8 mouse cellular contexts compared by ENCODE assay signal in the genomic region with DNA sequence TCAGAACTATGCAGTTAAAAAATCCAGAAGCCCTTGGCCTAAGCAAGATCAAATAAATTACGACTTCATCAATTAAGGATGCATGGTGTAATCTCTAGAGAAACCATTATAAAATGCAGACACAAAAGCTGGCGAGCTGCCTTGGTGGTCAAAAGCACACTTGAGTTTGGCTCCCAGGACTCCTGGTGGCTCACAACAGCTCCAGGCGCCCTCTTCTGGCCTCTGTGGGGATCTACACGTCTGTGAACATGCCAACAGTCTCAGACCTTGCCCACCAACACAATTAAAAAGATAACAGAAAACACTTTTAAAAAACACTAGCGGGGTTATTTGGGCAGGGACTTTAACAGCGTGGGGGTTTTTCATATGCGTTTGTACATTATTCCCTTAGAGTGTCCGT. TPM values are rescaled to one million over a fixed set of nuclear protein-coding genes. Genes with fewer than 3 reads are reported as not detected.
DNase-seq lines count a peak whose midpoint lies in the region; ATAC-seq and TF ChIP-seq lines count a peak whose summit lies in the region.

No protein-coding gene starts in this region.

- peak; percentile 82 for TF ChIP-seq CTCF in ES-Bruce4 (IDR thresholded peaks at IDR 0.05; ENCODE audit: low read depth, low read length)
- peak; percentile 90 for TF ChIP-seq CTCF in liver, adult 2 months (IDR thresholded peaks at IDR 0.05; ENCODE audit: low read depth, low read length)

- ATAC-seq in kidney, embryonic 16.5 days (ENCODE audit: low FRiP score, low TSS enrichment): 0 out of 2 replicates have a peak, but pooled peaks have one; percentile 54

- no peaks in the 10 kb centered on the region for H3K79me2 ChIP-seq in liver, adult 2 months (ENCODE audit: control insufficient read depth, insufficient read depth, low read length)

- H3K4me2 ChIP-seq in kidney, embryonic 16.5 days (replicated peaks; ENCODE audit: low read depth, low read length): no peak overlapping the region

- no peak overlapping the region for H3K9ac ChIP-seq in ES-Bruce4 (ENCODE audit: low read depth, poor library complexity, severe bottlenecking)
- H3K9ac ChIP-seq in kidney, embryonic 16.5 days (replicated peaks; ENCODE audit: low read length): no peak overlapping the region
- no peak overlapping the region for H3K9ac ChIP-seq in liver, adult 2 months (ENCODE audit: low read depth, low read length)

- H3K4me1 ChIP-seq in ES-Bruce4 (ENCODE audit: control insufficient read depth, insufficient read depth, low read length): no peaks in the 10 kb centered on the region
- 0 out of 2 replicates have a peak, but pooled peaks cover 8% of the 10 kb centered on the region for H3K4me1 ChIP-seq in kidney, embryonic 16.5 days (ENCODE audit: insufficient read depth, low read length)
- no peaks in the 10 kb centered on the region for H3K4me1 ChIP-seq in liver, adult 2 months (ENCODE audit: control insufficient read depth, insufficient read depth, low read length)

- no peak for TF ChIP-seq POLR2A in ES-Bruce4 (IDR thresholded peaks at IDR 0.05; ENCODE audit: insufficient read depth, low read length)
- TF ChIP-seq POLR2A in liver, adult 2 months (IDR thresholded peaks at IDR 0.05; ENCODE audit: extremely low read depth, insufficient read depth, low read length): no peak

- TF ChIP-seq EP300 in ES-Bruce4 (IDR thresholded peaks at IDR 0.05; ENCODE audit: insufficient read depth, low read depth, low read length): no peak

- DNase-seq in 416B (ENCODE audit: low read depth): peak; percentile 68
- peak; percentile 15 for DNase-seq in c-Kit-positive CD71-positive TER-119-negative erythroid progenitor cells, embryonic 14.5 days (ENCODE audit: low read depth)
- DNase-seq in frontal cortex, postnatal 36 days (ENCODE audit: low spot score in 2 of 2): peak; percentile 38 to 61
- peak; percentile 16 for DNase-seq in liver, adult 2 months (ENCODE audit: extremely low read depth, low read depth, low spot score)
- DNase-seq in retina, postnatal 1 day: peak; percentile 76
- DNase-seq in urinary bladder, postnatal 36 days (ENCODE audit: low spot score in 2 of 2): peak; percentile 65 to 81

- H3K36me3 ChIP-seq in ES-Bruce4 (ENCODE audit: control insufficient read depth, insufficient read depth, low read length, poor library complexity, severe bottlenecking): no peaks in the 10 kb centered on the region
- no peaks in the 10 kb centered on the region for H3K36me3 ChIP-seq in kidney, embryonic 16.5 days (ENCODE audit: insufficient read depth, low read length)
- no peaks in the 10 kb centered on the region for H3K36me3 ChIP-seq in liver, adult 2 months (ENCODE audit: control insufficient read depth, insufficient read depth, low read length)

- no peak overlapping the region for H3K4me3 ChIP-seq in ES-Bruce4 (ENCODE audit: low read depth, low read length)
- no peak overlapping the region for H3K4me3 ChIP-seq in kidney, embryonic 16.5 days (ENCODE audit: low read length)
- H3K4me3 ChIP-seq in liver, adult 2 months (ENCODE audit: insufficient read depth, low read depth, low read length): no peak overlapping the region

- H3K27me3 ChIP-seq in ES-Bruce4 (ENCODE audit: control insufficient read depth, insufficient read depth, low read length, poor library complexity, severe bottlenecking): no peaks in the 10 kb centered on the region
- H3K27me3 ChIP-seq in kidney, embryonic 16.5 days (ENCODE audit: insufficient read depth, low read length): no peaks in the 10 kb centered on the region
- no peaks in the 10 kb centered on the region; the same call in 1 of the 2 replicates for H3K27me3 ChIP-seq in liver, adult 2 months (ENCODE audit: control insufficient read depth, insufficient read depth, low read length)

- no peaks in the 10 kb centered on the region for H3K9me3 ChIP-seq in ES-Bruce4 (replicated peaks; ENCODE audit: control insufficient read depth, insufficient read depth, low read length, poor library complexity, severe bottlenecking)
- H3K9me3 ChIP-seq in kidney, embryonic 16.5 days (ENCODE audit: low read length): peaks cover 3% of the 10 kb centered on the region; the same call in 1 of the 2 replicates

- no peak overlapping the region for H3K27ac ChIP-seq in ES-Bruce4 (ENCODE audit: insufficient read depth, low read length)
- H3K27ac ChIP-seq in kidney, embryonic 16.5 days (ENCODE audit: low read length): no peak overlapping the region
- no peak overlapping the region for H3K27ac ChIP-seq in liver, adult 2 months (replicated peaks; ENCODE audit: insufficient read depth, low read depth, low read length)

- WGBS in kidney, embryonic 16.5 days: 37% methylated on average over 8 of the region's 8 CpGs
- 31% methylated on average over 8 of the region's 8 CpGs for whole genome bisulfite sequencing in liver, adult 2 months

RNA-seq across cellular contexts. Expression of a gene that starts 12.4 kb away (rescaled TPM):
- polyA plus RNA-seq in ES-Bruce4 (2011; ENCODE audit: insufficient read depth, insufficient read length, low read depth, missing spikeins): 0.52 and 1.1 TPM in 2 replicates
- 11.4 and 22.5 TPM in 2 replicates for polyA plus RNA-seq in kidney, embryonic 16.5 days (2015; fragmentation: Nextera tagmentation; extraction: Ambion mirVana)
- total RNA-seq in liver, adult 2 months (2014; rRNA removed): 0.13 and 0.18 TPM in 2 replicates
- 0.36 and 0.37 TPM in 2 replicates for polyA plus RNA-seq in liver, adult 2 months (2012; rRNA removed)

RNA-seq across cellular contexts. Expression of a gene that starts 16.0 kb away (rescaled TPM):
- polyA plus RNA-seq in ES-Bruce4 (2011; ENCODE audit: insufficient read depth, insufficient read length, low read depth, missing spikeins): not detected in 2 replicates
- polyA plus RNA-seq in kidney, embryonic 16.5 days (2015; fragmentation: Nextera tagmentation; extraction: Ambion mirVana): not detected in 2 replicates
- total RNA-seq in liver, adult 2 months (2014; rRNA removed): not detected in 2 replicates
- not detected in 2 replicates for polyA plus RNA-seq in liver, adult 2 months (2012; rRNA removed)

Comparison
In these comparisons a context has a peak if more than half of its experiments do, and no peak if none do; other contexts are left out.
1. DNase-seq: peak in every context shown above with its lines; median percentile 76 in retina, postnatal 1 day; 73 in urinary bladder, postnatal 36 days; 68 in 416B; 50 in frontal cortex, postnatal 36 days; 16 in liver, adult 2 months; 15 in c-Kit-positive CD71-positive TER-119-negative erythroid progenitor cells, embryonic 14.5 days.